Mouse (Mus musculus) bone marrow macrophage, adult 2 months (primary cell): ENCODE results near the gene Ankrd13d. TPM values are rescaled to one million over a fixed set of nuclear protein-coding genes. Genes with fewer than 3 reads are reported as not detected.

Experiments used
- H3K27ac ChIP-seq: 2 replicates; pipeline ENCODE4 v1.5.1; 2012; ENCODE audit warnings: low read depth, low read length; ENCODE audit not compliant: insufficient read depth
- H3K4me1 ChIP-seq: 2 replicates; pipeline ENCODE4 v1.6.1; 2012; ENCODE audit warnings: low read length; ENCODE audit not compliant: control insufficient read depth, insufficient read depth
- H3K4me3 ChIP-seq: 2 replicates; pipeline ENCODE4 v1.5.1; 2012; ENCODE audit warnings: mild to moderate bottlenecking, low read length, moderate library complexity; ENCODE audit not compliant: insufficient read depth
- CTCF ChIP-seq: IDR thresholded peaks from 2 replicates; pipeline ENCODE4 v1.5.1; 2012; ENCODE audit warnings: low read depth, mild to moderate bottlenecking, low read length, moderate library complexity
- POLR2A ChIP-seq: IDR thresholded peaks from 2 replicates; pipeline ENCODE4 v1.6.1; 2012; ENCODE audit warnings: mild to moderate bottlenecking, low read depth, low read length, borderline replicate concordance
- polyA plus RNA-seq: library from polyadenylated mRNA; stranded (reverse); fragments of >200 nt; gene quantifications from 2 replicates; pipeline ENCODE4 v1.2.4, GENCODE M21; 2012; ENCODE audit not compliant: missing spikeins, insufficient read depth, insufficient read length

Ankrd13d gene
- polyA plus RNA-seq, 1 experiment = 21.8 TPM

- H3K4me3 ChIP-seq = no peak overlapping the region
- no peak overlapping the region for H3K27ac ChIP-seq
- TF ChIP-seq CTCF (no peak), POLR2A (no peak)
- H3K4me1 ChIP-seq = peaks cover 5% of the 10 kb centered on the region
Observed at GRCm38 (mm10) chr19:4315223-4315944, 32.4 kb upstream of the Ankrd13d start.

- Histone ChIP-seq H3K4me1 (peaks cover 2% of the 10 kb centered on the region; the same call in 1 of the 2 replicates), H3K27ac (no peak overlapping the region), H3K4me3 (no peak overlapping the region)
- TF ChIP-seq POLR2A = no peak
- peak; percentile 62 for TF ChIP-seq CTCF
Observed at GRCm38 (mm10) chr19:4309776-4310185, 26.8 kb upstream of the Ankrd13d start.

GRCm38 (mm10) chr19:4309302-4309701 lies 26.4 kb upstream of the Ankrd13d start:
- H3K4me3 ChIP-seq = no peak overlapping the region
- TF ChIP-seq POLR2A (no peak), CTCF (no peak)

GRCm38 (mm10) chr19:4306190-4306577 lies 23.2 kb upstream of the Ankrd13d start, which contains the start of gene Grk2:
Gene Grk2, minus strand, starts transcription at chr19:4306222.
- Histone ChIP-seq H3K4me3 (peak within 1 kb of the TSS; percentile 91), H3K27ac (peak within 1 kb of the TSS; percentile 98), H3K4me1 (peaks cover 14% of the 10 kb centered on the region)
- no peak for TF ChIP-seq CTCF
- no peak for TF ChIP-seq POLR2A

More at GRCm38 (mm10) chr19:4309302-4309701, 26.4 kb upstream of the Ankrd13d start:
- H3K27ac ChIP-seq = no peak overlapping the region
- H3K4me1 ChIP-seq = peaks cover 2% of the 10 kb centered on the region; the same call in 1 of the 2 replicates

- peak overlapping the region; percentile 98 for H3K27ac ChIP-seq
- peak overlapping the region; percentile 91 for H3K4me3 ChIP-seq
- H3K4me1 ChIP-seq = peaks cover 19% of the 10 kb centered on the region
- TF ChIP-seq CTCF (no peak), POLR2A (no peak)
Observed at GRCm38 (mm10) chr19:4305491-4306189, 22.7 kb upstream of the Ankrd13d start.

- TF ChIP-seq CTCF (no peak), POLR2A (no peak)
- peak overlapping the region; percentile 98 for H3K27ac ChIP-seq
- peak overlapping the region; percentile 91 for H3K4me3 ChIP-seq
- peaks cover 22% of the 10 kb centered on the region for H3K4me1 ChIP-seq
Observed at GRCm38 (mm10) chr19:4304871-4305321, 22.0 kb upstream of the Ankrd13d start.

GRCm38 (mm10) chr19:4304251-4304821 lies 21.4 kb upstream of the Ankrd13d start:
- TF ChIP-seq POLR2A = no peak
- TF ChIP-seq CTCF = no peak
- peak overlapping the region; percentile 91 for H3K4me3 ChIP-seq
- H3K27ac ChIP-seq = peak overlapping the region; percentile 98
- peaks cover 26% of the 10 kb centered on the region for H3K4me1 ChIP-seq

- Histone ChIP-seq H3K27ac (peak overlapping the region; percentile 98), H3K4me1 (peaks cover 34% of the 10 kb centered on the region), H3K4me3 (peak overlapping the region; percentile 91)
- TF ChIP-seq POLR2A (no peak), CTCF (no peak)
Observed at GRCm38 (mm10) chr19:4303640-4303995, 20.7 kb upstream of the Ankrd13d start.

GRCm38 (mm10) chr19:4302936-4303639 lies 20.2 kb upstream of the Ankrd13d start:
- TF ChIP-seq CTCF = no peak
- TF ChIP-seq POLR2A = no peak
- Histone ChIP-seq H3K4me1 (peaks cover 39% of the 10 kb centered on the region), H3K4me3 (peak overlapping the region; percentile 91), H3K27ac (peak overlapping the region; percentile 98)
